Mouse (Mus musculus) small intestine, adult 2 months (tissue): ENCODE data around the gene Prph.
"Not testable (repeated sequence)": the region's sequence is repeated elsewhere in the genome, so short reads cannot be mapped to it uniquely, and the experiment has no call there.

Experiments used
- CTCF ChIP-seq: fragments of 200-500 bp; IDR thresholded peaks from 2 replicates; pipeline ENCODE4 v1.5.1; 2012; ENCODE audit warnings: low read depth, mild to moderate bottlenecking, control low read depth, inconsistent platforms, low read length, moderate library complexity, mixed read lengths; ENCODE audit not compliant: insufficient replicate concordance, insufficient read length; ENCODE audit errors: extremely low read depth
- POLR2A ChIP-seq: fragments of 200-500 bp; IDR thresholded peaks from 2 replicates; pipeline ENCODE4 v1.6.1; 2012; ENCODE audit warnings: low read depth, mild to moderate bottlenecking, control low read depth, inconsistent platforms, low read length, moderate library complexity

- TF ChIP-seq CTCF, POLR2A: not testable (repeated sequence)
Measured at GRCm38 (mm10) chr15:99045734-99046133, 9.2 kb upstream of the Prph start.
